Mouse (Mus musculus): ENCODE results near the gene Ssr4. TPM values are rescaled to one million over a fixed set of nuclear protein-coding genes. Genes with fewer than 3 reads are reported as not detected.
"Not testable (repeated sequence)": the region's sequence is repeated elsewhere in the genome, so short reads cannot be mapped to it uniquely, and the experiment has no call there.

The Ssr4 gene
- polyA plus RNA-seq (2015; fragmentation: Nextera tagmentation; extraction: Ambion mirVana) = 240 and 287 TPM in 2 replicates

DNA sequence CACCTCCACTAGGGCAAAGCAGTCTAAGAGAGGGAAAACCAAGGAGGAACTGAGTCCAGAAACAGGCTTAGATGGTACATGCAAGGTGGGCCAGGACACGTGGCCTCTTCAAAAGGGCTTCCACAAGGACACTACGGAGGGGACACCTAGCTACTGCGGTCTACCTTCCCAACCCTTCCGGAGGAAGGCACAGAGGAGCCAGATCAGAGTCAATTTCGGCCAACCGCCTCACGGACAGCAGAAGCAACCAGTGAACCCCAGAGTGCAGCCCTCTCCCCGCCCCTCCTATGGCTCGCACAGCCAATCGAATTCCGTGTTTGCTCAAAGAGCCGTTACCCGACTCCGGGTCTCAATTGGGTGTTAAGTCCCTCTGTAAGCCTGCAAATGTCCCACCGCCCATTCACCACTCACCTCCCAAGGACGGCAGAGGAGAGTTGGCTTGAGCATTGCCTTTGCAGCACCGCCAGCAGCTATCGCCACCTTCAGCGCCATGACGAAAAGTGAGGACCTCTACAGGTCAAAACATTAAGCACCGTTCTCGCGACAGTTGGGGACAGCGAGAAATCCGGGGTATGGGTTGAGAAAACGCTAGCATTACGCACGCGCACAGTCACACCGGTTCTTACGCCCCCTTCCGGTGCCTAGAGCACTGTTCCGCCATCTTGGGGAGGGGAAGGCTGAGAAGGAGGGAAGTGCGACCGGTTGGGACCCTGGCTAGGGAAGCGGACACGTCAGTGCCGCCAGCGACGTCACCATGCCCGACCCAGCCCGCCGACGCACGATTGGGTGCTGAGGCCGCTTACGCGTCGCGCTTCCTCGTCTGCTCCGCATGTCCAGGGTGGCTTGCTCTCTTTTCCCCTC lies at the start of gene Ssr4, which contains the start of gene Idh3g:
Ssr4 (plus strand) TSS at position 665 of the 861 bp plus-strand sequence.
Idh3g (minus strand) TSS at position 534 of the 861 bp plus-strand sequence.
- peak within 1 kb of the TSS; percentile 93 for H3K27ac ChIP-seq
- H3K4me1 ChIP-seq (replicated peaks) = no peaks in the 10 kb centered on the region
- H3K27me3 ChIP-seq (replicated peaks) = no peaks in the 10 kb centered on the region
- H3K9ac ChIP-seq = peak within 1 kb of the TSS; percentile 69
- H3K4me3 ChIP-seq (replicated peaks) = peak within 1 kb of the TSS; percentile 58
- peak within 1 kb of the TSS; percentile 56 for H3K4me2 ChIP-seq (replicated peaks)
- peak; percentile 97 for ATAC-seq
- WGBS = 18% methylated on average over 52 of the region's 52 CpGs
- H3K9me3 ChIP-seq = no peaks in the 10 kb centered on the region
- no peaks in the 10 kb centered on the region for H3K36me3 ChIP-seq

DNA sequence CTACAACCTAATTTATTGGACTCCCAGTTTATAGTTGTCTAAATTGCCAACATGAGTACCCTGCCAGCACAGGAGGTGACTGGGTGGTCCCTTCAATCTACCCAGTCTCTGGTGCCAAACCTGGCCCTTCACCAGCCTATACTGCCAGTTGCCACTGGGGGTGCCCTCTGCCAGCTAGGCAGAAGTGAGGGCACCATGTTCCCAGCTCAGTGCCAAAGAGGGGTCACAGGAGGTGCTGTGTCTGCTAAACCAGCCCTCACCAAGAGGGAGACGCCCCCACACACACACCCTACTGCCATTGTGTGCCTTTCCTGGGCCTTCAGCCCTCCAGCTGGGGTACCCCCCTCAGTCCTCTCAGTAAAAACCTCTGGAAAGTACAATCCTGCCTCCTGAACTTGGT lies 48.7 kb upstream of the Ssr4 start:
- WGBS = 53% methylated on average over 1 of the region's 1 CpGs
- Histone ChIP-seq H3K36me3 (no peaks in the 10 kb centered on the region), H3K27me3 (replicated peaks) (no peaks in the 10 kb centered on the region), H3K9ac (no peak overlapping the region), H3K27ac (no peak overlapping the region), H3K4me2 (replicated peaks) (no peak overlapping the region), H3K9me3 (no peaks in the 10 kb centered on the region), H3K4me3 (replicated peaks) (no peak overlapping the region), H3K4me1 (replicated peaks) (no peaks in the 10 kb centered on the region)
- ATAC-seq = no peak

DNA sequence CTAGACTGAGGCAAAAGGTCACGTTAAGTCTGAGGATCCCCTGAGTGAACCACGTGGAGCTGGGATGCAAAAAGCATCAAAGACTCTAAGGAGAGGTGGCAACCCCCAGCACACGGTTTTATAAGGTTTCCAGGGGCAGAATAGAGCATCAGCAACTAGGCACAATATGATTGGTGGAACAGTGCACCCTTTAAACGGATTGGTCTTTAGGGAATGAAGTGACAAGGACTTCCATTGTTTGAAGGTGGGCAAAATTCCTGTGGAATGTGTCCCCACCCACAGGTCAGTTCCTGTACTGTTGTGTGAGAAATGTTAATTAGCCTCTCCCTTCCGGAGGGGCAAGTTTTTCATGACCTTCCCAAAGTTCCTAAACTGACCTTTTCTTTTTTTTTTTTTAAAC lies 47.7 kb upstream of the Ssr4 start:
- no peak for ATAC-seq
- WGBS = 69% methylated on average over 5 of the region's 5 CpGs

DNA sequence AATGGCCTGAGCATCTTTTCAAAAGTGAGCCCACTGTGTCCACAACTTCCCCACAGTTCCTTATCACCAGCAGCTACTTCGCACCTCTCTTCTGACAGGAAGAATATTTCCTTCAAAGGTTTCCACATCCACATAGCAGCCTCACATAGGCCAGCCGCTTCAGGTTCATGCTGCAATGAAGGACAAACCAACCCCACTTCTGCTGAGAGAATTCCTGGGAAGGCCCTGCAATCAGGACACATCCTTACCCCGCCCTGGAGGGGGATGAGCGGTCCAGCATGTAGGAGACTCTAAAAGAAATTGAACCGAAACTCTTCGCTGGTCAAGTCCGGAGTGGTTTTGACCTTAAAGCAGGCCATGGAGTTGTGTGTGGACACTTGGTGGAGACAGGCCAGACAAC lies 47.0 kb upstream of the Ssr4 start:
- H3K4me1 ChIP-seq (replicated peaks); H3K27ac ChIP-seq; H3K36me3 ChIP-seq; ATAC-seq; H3K27me3 ChIP-seq (replicated peaks); H3K4me2 ChIP-seq (replicated peaks); H3K9me3 ChIP-seq; H3K4me3 ChIP-seq (replicated peaks); H3K9ac ChIP-seq: not testable (repeated sequence)
- 94% methylated on average over 7 of the region's 7 CpGs for WGBS

More for the DNA sequence above, 47.7 kb upstream of the Ssr4 start:
- no peak overlapping the region for H3K4me3 ChIP-seq (replicated peaks)
- H3K9ac ChIP-seq = no peak overlapping the region
- no peaks in the 10 kb centered on the region for H3K27me3 ChIP-seq (replicated peaks)
- H3K36me3 ChIP-seq = no peaks in the 10 kb centered on the region
- H3K27ac ChIP-seq = no peak overlapping the region
- no peaks in the 10 kb centered on the region for H3K9me3 ChIP-seq
- H3K4me1 ChIP-seq (replicated peaks) = no peaks in the 10 kb centered on the region
- no peak overlapping the region for H3K4me2 ChIP-seq (replicated peaks)

DNA sequence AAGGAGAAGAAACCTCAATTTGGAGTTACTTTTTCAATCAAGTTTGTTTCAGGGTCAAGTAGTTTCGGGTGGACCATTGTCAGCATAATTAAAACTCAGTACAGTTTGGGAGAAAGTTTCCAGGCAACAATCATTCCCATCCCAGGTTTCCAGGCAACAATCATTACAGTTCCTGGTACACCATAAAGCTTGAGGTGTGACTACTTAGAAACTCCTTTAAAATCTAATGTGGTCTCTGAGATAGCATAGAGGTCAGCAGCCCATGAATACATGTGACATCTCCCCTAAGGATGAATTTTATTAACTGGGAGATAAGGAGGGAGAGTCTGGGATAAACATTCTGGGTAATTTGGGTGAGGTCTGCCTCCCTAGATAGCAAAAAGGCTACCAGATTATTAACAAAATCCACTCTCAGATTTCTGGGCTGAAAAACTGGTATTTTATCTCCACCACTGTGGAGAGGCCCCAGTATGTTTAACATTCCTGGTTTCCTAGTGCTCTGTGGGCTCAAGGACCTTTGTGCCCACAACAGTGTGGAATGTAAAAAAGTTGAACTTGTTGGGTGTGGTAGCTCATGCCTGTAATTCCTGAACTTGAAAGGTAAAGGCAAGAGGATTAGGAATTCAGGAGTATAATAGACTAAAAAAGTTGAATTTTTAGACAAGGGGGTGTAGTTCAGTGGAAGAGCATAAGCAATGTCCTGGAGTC lies 41.9 kb upstream of the Ssr4 start:
- H3K4me3 ChIP-seq (replicated peaks) = no peak overlapping the region
- no peak overlapping the region for H3K9ac ChIP-seq
- 74% methylated on average over 1 of the region's 1 CpGs for WGBS
- H3K36me3 ChIP-seq = no peaks in the 10 kb centered on the region
- no peaks in the 10 kb centered on the region for H3K27me3 ChIP-seq (replicated peaks)
- no peaks in the 10 kb centered on the region for H3K4me1 ChIP-seq (replicated peaks)
- H3K4me2 ChIP-seq (replicated peaks) = no peak overlapping the region
- H3K27ac ChIP-seq = no peak overlapping the region
- no peaks in the 10 kb centered on the region for H3K9me3 ChIP-seq
- ATAC-seq = peak; percentile 61

DNA sequence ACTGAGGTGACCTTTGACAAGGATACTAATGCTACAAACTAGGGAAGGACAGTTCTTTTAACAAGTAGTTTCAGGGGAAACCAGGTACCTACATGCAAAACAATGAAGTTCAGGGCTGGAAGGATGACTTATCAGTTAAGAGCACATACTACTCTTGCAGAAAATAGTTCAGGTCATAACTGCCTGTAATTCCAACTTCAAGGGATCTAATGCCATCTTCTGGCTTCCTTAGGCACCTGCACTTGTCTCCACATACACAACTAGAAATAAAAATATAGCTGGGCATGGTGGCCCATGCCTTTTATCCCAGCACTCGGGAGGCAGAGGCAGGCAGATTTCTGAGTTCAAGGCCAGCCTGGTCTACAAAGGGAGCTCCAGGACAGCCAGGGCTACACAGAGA lies 37.9 kb upstream of the Ssr4 start:
- no peak for ATAC-seq
- H3K36me3 ChIP-seq = no peaks in the 10 kb centered on the region
- no peak overlapping the region for H3K4me2 ChIP-seq (replicated peaks)
- WGBS = 97% methylated on average over 1 of the region's 1 CpGs
- H3K27me3 ChIP-seq (replicated peaks) = no peaks in the 10 kb centered on the region
- H3K4me1 ChIP-seq (replicated peaks) = no peaks in the 10 kb centered on the region
- H3K9ac ChIP-seq = no peak overlapping the region
- no peaks in the 10 kb centered on the region for H3K9me3 ChIP-seq
- no peak overlapping the region for H3K27ac ChIP-seq
- H3K4me3 ChIP-seq (replicated peaks) = no peak overlapping the region

DNA sequence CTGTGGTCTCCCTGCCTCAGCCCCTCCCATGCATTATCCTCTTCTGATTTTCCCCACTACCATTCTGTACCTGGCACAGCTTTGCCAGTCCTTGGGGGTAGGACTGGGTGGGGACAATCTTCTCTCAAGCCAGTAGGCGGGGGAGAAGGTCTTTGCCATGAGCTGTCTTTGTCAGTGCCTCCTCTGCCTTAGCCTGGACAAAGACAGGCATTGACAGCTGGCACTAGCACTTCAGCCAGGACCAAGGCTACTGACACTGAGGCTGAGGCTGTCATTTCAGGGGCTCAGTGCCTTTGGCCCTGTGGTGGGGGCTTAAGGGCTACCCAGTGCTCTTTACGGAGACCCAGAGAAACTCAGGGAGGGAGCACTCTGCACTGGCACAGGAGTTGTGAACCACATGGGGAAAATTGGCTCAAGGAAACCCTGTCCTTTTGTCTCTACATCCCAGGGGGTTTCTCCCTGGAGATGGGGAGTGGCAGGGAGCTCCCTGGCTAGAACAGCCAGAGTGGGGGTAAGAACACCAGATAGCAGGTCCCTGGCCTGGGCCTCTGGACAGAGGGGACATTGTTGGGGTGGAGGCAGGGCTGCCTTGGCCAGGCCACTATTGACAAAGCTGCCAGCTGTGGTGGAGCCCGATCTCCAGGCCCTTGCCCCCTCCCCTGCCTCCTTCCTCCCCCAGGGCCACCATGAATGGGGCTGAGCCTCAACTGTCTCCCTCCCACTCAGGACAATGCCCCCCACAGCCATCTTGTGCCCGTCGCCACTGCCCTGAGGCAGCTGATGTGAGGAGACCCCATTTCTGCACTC lies 30.3 kb upstream of the Ssr4 start, which contains the start of gene Plxnb3:
Plxnb3 (plus strand) TSS at position 757 of the 807 bp plus-strand sequence.
- H3K27ac ChIP-seq = no peak within 1 kb of the TSS
- no peaks in the 10 kb centered on the region for H3K4me1 ChIP-seq (replicated peaks)
- WGBS = 65% methylated on average over 5 of the region's 5 CpGs
- no peaks in the 10 kb centered on the region for H3K9me3 ChIP-seq
- no peak within 1 kb of the TSS for H3K4me2 ChIP-seq (replicated peaks)
- no peak for ATAC-seq
- peaks cover 6% of the 10 kb centered on the region for H3K27me3 ChIP-seq (replicated peaks)
- no peak within 1 kb of the TSS for H3K9ac ChIP-seq
- no peaks in the 10 kb centered on the region for H3K36me3 ChIP-seq
- no peak within 1 kb of the TSS for H3K4me3 ChIP-seq (replicated peaks)

DNA sequence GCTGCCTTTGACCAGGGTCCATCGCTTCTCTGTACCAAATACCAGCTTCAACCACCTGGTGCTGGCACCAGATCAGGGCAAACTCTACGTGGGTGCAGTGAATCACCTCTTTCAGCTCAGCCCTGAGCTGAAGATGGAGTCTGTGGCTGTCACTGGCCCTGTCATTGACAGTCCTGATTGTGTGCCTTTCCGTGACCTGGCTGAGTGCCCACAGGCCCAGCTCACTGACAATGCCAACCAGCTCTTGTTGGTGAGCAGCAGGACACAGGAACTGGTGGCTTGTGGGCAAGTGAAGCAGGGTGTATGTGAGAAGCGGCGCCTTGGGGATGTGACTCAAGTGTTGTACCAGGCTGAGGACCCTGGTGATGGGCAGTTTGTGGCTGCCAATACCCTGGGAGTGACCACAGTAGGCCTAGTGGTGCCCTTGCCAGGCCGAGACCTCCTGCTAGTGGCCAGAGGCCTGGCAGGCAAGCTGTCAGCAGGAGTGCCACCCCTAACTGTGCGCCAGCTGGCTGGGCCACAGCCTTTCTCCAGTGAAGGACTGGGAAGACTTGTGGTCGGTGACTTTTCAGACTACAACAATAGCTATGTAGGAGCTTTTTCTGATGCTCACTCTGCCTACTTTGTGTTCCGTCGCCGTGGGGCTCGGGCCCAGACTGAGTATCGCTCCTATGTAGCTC lies 28.1 kb upstream of the Ssr4 start:
- H3K27ac ChIP-seq = no peak overlapping the region
- H3K9ac ChIP-seq = no peak overlapping the region
- no peaks in the 10 kb centered on the region for H3K4me1 ChIP-seq (replicated peaks)
- 88% methylated on average over 13 of the region's 13 CpGs for WGBS
- H3K9me3 ChIP-seq = no peaks in the 10 kb centered on the region
- peaks cover 6% of the 10 kb centered on the region for H3K27me3 ChIP-seq (replicated peaks)
- no peak for ATAC-seq
- H3K4me2 ChIP-seq (replicated peaks) = no peak overlapping the region
- H3K4me3 ChIP-seq (replicated peaks) = no peak overlapping the region
- no peaks in the 10 kb centered on the region for H3K36me3 ChIP-seq

DNA sequence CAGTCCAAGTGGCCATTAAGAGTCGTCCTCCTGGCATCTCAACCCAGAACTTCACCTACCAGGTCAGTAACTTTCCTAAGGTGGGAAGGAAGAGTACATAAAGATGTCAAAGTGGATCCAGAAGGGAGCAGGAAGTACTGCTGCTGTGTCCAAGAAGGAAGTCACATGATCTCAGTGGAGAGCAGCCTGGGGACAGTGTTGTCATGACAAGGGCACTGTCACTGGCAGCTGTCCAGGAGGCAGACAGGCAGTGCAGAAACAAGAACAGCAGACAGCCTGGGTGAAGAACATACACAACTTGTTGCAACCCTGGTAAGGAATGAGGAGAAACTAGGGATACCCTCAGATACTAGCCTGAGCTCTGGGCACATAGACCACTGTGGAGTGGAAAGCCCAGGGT lies 21.5 kb upstream of the Ssr4 start:
- H3K4me2 ChIP-seq (replicated peaks) = no peak overlapping the region
- no peaks in the 10 kb centered on the region for H3K27me3 ChIP-seq (replicated peaks)
- WGBS = 73% methylated on average over 1 of the region's 1 CpGs
- ATAC-seq = no peak
- H3K36me3 ChIP-seq = no peaks in the 10 kb centered on the region
- no peak overlapping the region for H3K9ac ChIP-seq
- no peak overlapping the region for H3K4me3 ChIP-seq (replicated peaks)
- H3K4me1 ChIP-seq (replicated peaks) = no peaks in the 10 kb centered on the region
- no peak overlapping the region for H3K27ac ChIP-seq
- no peaks in the 10 kb centered on the region for H3K9me3 ChIP-seq

DNA sequence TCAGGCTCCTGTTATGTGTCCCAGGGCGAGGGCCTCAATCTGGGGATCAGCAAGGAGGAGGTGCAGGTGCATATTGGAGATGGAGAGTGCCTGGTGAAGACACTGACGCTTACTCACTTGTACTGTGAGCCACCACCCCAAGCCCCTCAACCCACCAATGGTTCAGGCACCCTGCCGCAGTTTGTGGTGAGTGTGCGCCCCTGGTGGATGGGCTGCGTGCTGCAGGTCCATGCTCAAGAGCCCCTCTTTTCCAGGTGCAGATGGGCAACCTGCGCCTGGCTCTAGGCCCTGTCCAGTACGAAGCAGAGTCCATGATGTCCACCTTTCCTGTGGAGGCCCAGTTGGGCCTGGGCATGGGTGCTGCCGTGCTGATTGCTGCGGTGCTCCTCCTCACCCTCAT lies 19.6 kb upstream of the Ssr4 start:
- no peak overlapping the region for H3K27ac ChIP-seq
- H3K27me3 ChIP-seq (replicated peaks) = no peaks in the 10 kb centered on the region
- no peak overlapping the region for H3K4me3 ChIP-seq (replicated peaks)
- WGBS = 65% methylated on average over 9 of the region's 9 CpGs
- H3K9ac ChIP-seq = no peak overlapping the region
- H3K4me2 ChIP-seq (replicated peaks) = no peak overlapping the region
- H3K36me3 ChIP-seq = no peaks in the 10 kb centered on the region
- ATAC-seq = no peak
- H3K4me1 ChIP-seq (replicated peaks) = no peaks in the 10 kb centered on the region
- no peaks in the 10 kb centered on the region for H3K9me3 ChIP-seq

DNA sequence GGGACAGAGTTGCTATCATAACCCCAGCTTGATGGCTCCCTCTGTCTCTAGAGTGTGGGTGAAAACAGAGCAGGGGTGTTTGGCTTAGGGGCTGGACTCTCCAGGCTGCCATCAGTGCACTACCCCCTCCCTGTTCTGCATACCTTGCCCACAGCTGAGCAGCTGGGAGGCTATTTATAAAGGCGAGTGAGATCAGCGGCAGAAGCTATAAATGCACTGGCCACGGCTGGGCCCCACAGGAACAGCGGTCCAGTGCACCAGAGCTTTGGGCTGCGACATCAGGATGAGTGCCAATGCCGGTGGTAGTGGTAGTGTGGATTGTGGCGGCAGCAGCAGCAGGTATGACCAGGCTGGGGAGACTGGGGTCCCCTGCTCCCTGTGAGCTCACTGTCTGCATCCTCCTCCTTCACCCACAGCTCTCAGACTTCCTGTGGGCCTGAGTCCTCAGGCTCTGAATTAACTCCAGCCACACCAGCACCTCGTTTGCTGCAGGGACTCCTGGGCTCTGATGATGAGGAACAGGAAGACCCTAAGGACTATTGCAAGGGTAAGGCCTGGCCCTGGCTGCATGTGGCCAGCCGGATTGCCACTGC lies 12.6 kb upstream of the Ssr4 start, which contains the start of gene Srpk3:
Srpk3 (plus strand) TSS at position 238 of the 593 bp plus-strand sequence.
- H3K36me3 ChIP-seq = no peaks in the 10 kb centered on the region
- no peaks in the 10 kb centered on the region for H3K9me3 ChIP-seq
- no peak within 1 kb of the TSS for H3K4me3 ChIP-seq (replicated peaks)
- no peak; the same call in 1 of the 2 replicates for ATAC-seq
- no peaks in the 10 kb centered on the region for H3K4me1 ChIP-seq (replicated peaks)
- H3K27me3 ChIP-seq (replicated peaks) = no peaks in the 10 kb centered on the region
- H3K27ac ChIP-seq = no peak within 1 kb of the TSS
- 48% methylated on average over 9 of the region's 9 CpGs for WGBS
- H3K9ac ChIP-seq = no peak within 1 kb of the TSS
- no peak within 1 kb of the TSS for H3K4me2 ChIP-seq (replicated peaks)
